Mouse (Mus musculus): ENCODE measurements around the gene Iqcd.

Gene Iqcd

GRCm38 (mm10) chr5:120588569-120589094, at the start of gene Iqcd, which contains the start of gene Tpcn1:
Gene Iqcd, plus strand, starts transcription at chr5:120589016.
Gene Tpcn1, minus strand, starts transcription at chr5:120588673.
- in situ Hi-C loops (cut with MboI, MseI): loop anchor here (10.0 kb wide), 1 partner anchor 74 kb away; the partner anchor contains the start of gene Slc8b1

GRCm38 (mm10) chr5:120548236-120548850, 40.5 kb upstream of the Iqcd start:
- in situ Hi-C loops (cut with MboI, MseI): no loop called here

- in situ Hi-C loops (cut with MboI, MseI): no loop called here
These were observed 38.7 kb upstream of the Iqcd start for GRCm38 (mm10) chr5:120550137-120550536.

- in situ Hi-C loops (cut with MboI, MseI): no loop called here
These were observed 38.1 kb upstream of the Iqcd start for GRCm38 (mm10) chr5:120550673-120551072.

- in situ Hi-C loops (cut with MboI, MseI): no loop called here
These were observed 32.9 kb upstream of the Iqcd start for GRCm38 (mm10) chr5:120555871-120556270.

GRCm38 (mm10) chr5:120558041-120558440, 30.8 kb upstream of the Iqcd start:
- in situ Hi-C loops (cut with MboI, MseI): no loop called here

- in situ Hi-C loops (cut with MboI, MseI): no loop called here
These were observed 30.1 kb upstream of the Iqcd start for GRCm38 (mm10) chr5:120558762-120559161.

- in situ Hi-C loops (cut with MboI, MseI): no loop called here
These were observed 28.6 kb upstream of the Iqcd start for GRCm38 (mm10) chr5:120560129-120560615.

- in situ Hi-C loops (cut with MboI, MseI): no loop called here
These were observed 28.1 kb upstream of the Iqcd start for GRCm38 (mm10) chr5:120560616-120561311.

- in situ Hi-C loops (cut with MboI, MseI): no loop called here
These were observed 25.6 kb upstream of the Iqcd start for GRCm38 (mm10) chr5:120562956-120563913.

GRCm38 (mm10) chr5:120563914-120564311, 24.9 kb upstream of the Iqcd start:
- in situ Hi-C loops (cut with MboI, MseI): no loop called here

GRCm38 (mm10) chr5:120565171-120565905, 23.5 kb upstream of the Iqcd start:
- in situ Hi-C loops (cut with MboI, MseI): no loop called here

GRCm38 (mm10) chr5:120566101-120566500, 22.7 kb upstream of the Iqcd start:
- in situ Hi-C loops (cut with MboI, MseI): no loop called here

- in situ Hi-C loops (cut with MboI, MseI): no loop called here
These were observed 22.0 kb upstream of the Iqcd start for GRCm38 (mm10) chr5:120566681-120567252.

GRCm38 (mm10) chr5:120567253-120567701, 21.5 kb upstream of the Iqcd start:
- in situ Hi-C loops (cut with MboI, MseI): no loop called here

GRCm38 (mm10) chr5:120567761-120568211, 21.0 kb upstream of the Iqcd start:
- in situ Hi-C loops (cut with MboI, MseI): no loop called here

- in situ Hi-C loops (cut with MboI, MseI): no loop called here
These were observed 20.5 kb upstream of the Iqcd start for GRCm38 (mm10) chr5:120568336-120568768.

GRCm38 (mm10) chr5:120568964-120569363, 19.9 kb upstream of the Iqcd start:
- in situ Hi-C loops (cut with MboI, MseI): no loop called here

- in situ Hi-C loops (cut with MboI, MseI): no loop called here
These were observed 19.0 kb upstream of the Iqcd start for GRCm38 (mm10) chr5:120569791-120570190.

GRCm38 (mm10) chr5:120570289-120570897, 18.4 kb upstream of the Iqcd start:
- in situ Hi-C loops (cut with MboI, MseI): no loop called here
